Mouse (Mus musculus) midbrain, embryonic 16.5 days (tissue): ENCODE measurements at regions not wholly inside any gene's neighbourhood (a gene's known extent, or its start where the extent isn't known, plus 50 kb on each side); places are given as distances from the start of the nearest gene placed in this dataset.

ENCODE experiments used
- ATAC-seq: fragments of 200-750 bp; cut with Nextera tagmentation; 2 replicates; pipeline ENCODE4 v1.8.0; 2017; ENCODE audit warnings: moderate TSS enrichment
- H3K27ac ChIP-seq: fragments of 300-500 bp; sonication (generic); 2 replicates; pipeline ENCODE4 v1.5.1; 2014; ENCODE audit warnings: mild to moderate bottlenecking, low read length, mixed read lengths
- H3K27me3 ChIP-seq: fragments of 300-500 bp; sonication (generic); 2 replicates; pipeline ENCODE4 v1.6.1; 2014; ENCODE audit warnings: low read depth, low read length, mixed read lengths; ENCODE audit not compliant: control insufficient read depth, insufficient read depth
- H3K36me3 ChIP-seq: fragments of 300-500 bp; sonication (generic); 2 replicates; pipeline ENCODE4 v1.6.1; 2014; ENCODE audit warnings: mild to moderate bottlenecking, low read length, moderate library complexity, mixed read lengths; ENCODE audit not compliant: control insufficient read depth, insufficient read depth
- H3K4me1 ChIP-seq: fragments of 300-500 bp; sonication (generic); 2 replicates; pipeline ENCODE4 v1.6.1; 2014; ENCODE audit warnings: mild to moderate bottlenecking, low read length, mixed read lengths; ENCODE audit not compliant: control insufficient read depth, insufficient read depth
- H3K4me2 ChIP-seq: fragments of 300-500 bp; sonication (generic); 2 replicates; pipeline ENCODE4 v1.6.1; 2014; ENCODE audit warnings: mild to moderate bottlenecking, low read length, mixed read lengths
- H3K4me3 ChIP-seq: fragments of 300-500 bp; sonication (generic); 2 replicates; pipeline ENCODE4 v1.5.1; 2014; ENCODE audit warnings: low read depth, mild to moderate bottlenecking, low read length, moderate library complexity, mixed read lengths
- H3K9ac ChIP-seq: fragments of 300-500 bp; sonication (generic); 2 replicates; pipeline ENCODE4 v1.6.1; 2014; ENCODE audit warnings: low read depth, low read length, mixed read lengths
- H3K9me3 ChIP-seq: fragments of 300-500 bp; sonication (generic); replicated peaks from 2 replicates; pipeline ENCODE4 v1.6.1; 2014; ENCODE audit warnings: mild to moderate bottlenecking, low read length, mixed read lengths; ENCODE audit not compliant: control insufficient read depth, poor library complexity, severe bottlenecking
- WGBS: fragments of 180-500 bp; shearing (Covaris S2); extraction: QIAGEN DNeasy Blood & Tissue Kit; methylation state at CpG from one replicate; pipeline ENCODE4 v1.1.7; 2014; 5-methylcytosine and 5-hydroxymethylcytosine counted together

GRCm38 (mm10) chr14:114854324-114855054, 237.5 kb upstream of the Gpc5 start:
- H3K9ac ChIP-seq = no peak overlapping the region
- no peak overlapping the region for H3K4me2 ChIP-seq
- no peaks in the 10 kb centered on the region for H3K9me3 ChIP-seq
- no peaks in the 10 kb centered on the region for H3K36me3 ChIP-seq
- 26% methylated on average over 9 of the region's 9 CpGs for WGBS
- H3K27ac ChIP-seq = no peak overlapping the region
- no peak overlapping the region for H3K4me3 ChIP-seq
- peaks cover 6% of the 10 kb centered on the region for H3K4me1 ChIP-seq
- peak; percentile 68 for ATAC-seq
- H3K27me3 ChIP-seq = no peaks in the 10 kb centered on the region; the same call in 1 of the 2 replicates

GRCm38 (mm10) chr14:114855055-114855740, 236.8 kb upstream of the Gpc5 start:
- no peak for ATAC-seq
- Histone ChIP-seq H3K4me2 (no peak overlapping the region), H3K36me3 (no peaks in the 10 kb centered on the region), H3K9ac (no peak overlapping the region), H3K4me1 (peaks cover 6% of the 10 kb centered on the region), H3K9me3 (no peaks in the 10 kb centered on the region), H3K4me3 (no peak overlapping the region), H3K27me3 (no peaks in the 10 kb centered on the region; the same call in 1 of the 2 replicates), H3K27ac (no peak overlapping the region)
- WGBS = 21% methylated on average over 12 of the region's 12 CpGs

GRCm38 (mm10) chr14:114855746-114856145, 236.3 kb upstream of the Gpc5 start:
- no peaks in the 10 kb centered on the region for H3K9me3 ChIP-seq
- no peak overlapping the region for H3K27ac ChIP-seq
- no peak overlapping the region for H3K9ac ChIP-seq
- H3K4me3 ChIP-seq = no peak overlapping the region
- H3K36me3 ChIP-seq = no peaks in the 10 kb centered on the region
- H3K4me1 ChIP-seq = peaks cover 6% of the 10 kb centered on the region
- H3K4me2 ChIP-seq = no peak overlapping the region
- 45% methylated on average over 3 of the region's 3 CpGs for WGBS
- ATAC-seq = no peak
- no peaks in the 10 kb centered on the region; the same call in 1 of the 2 replicates for H3K27me3 ChIP-seq

GRCm38 (mm10) chr14:114856243-114857031, 235.6 kb upstream of the Gpc5 start:
- peak overlapping the region; percentile 28 for H3K4me2 ChIP-seq
- no peak overlapping the region for H3K4me3 ChIP-seq
- H3K4me1 ChIP-seq = peaks cover 6% of the 10 kb centered on the region
- no peak overlapping the region for H3K27ac ChIP-seq
- H3K9ac ChIP-seq = peak overlapping the region; percentile 10; the same call in 1 of the 2 replicates
- H3K27me3 ChIP-seq = no peaks in the 10 kb centered on the region; the same call in 1 of the 2 replicates
- H3K9me3 ChIP-seq = no peaks in the 10 kb centered on the region
- ATAC-seq = no peak
- H3K36me3 ChIP-seq = no peaks in the 10 kb centered on the region
- WGBS = 16% methylated on average over 18 of the region's 18 CpGs

GRCm38 (mm10) chr14:114857171-114857570, 234.8 kb upstream of the Gpc5 start:
- no peak for ATAC-seq
- H3K9me3 ChIP-seq = no peaks in the 10 kb centered on the region
- H3K9ac ChIP-seq = no peak overlapping the region
- no peak overlapping the region for H3K4me2 ChIP-seq
- 20% methylated on average over 4 of the region's 4 CpGs for WGBS
- H3K27ac ChIP-seq = no peak overlapping the region
- no peak overlapping the region for H3K4me3 ChIP-seq
- H3K27me3 ChIP-seq = no peaks in the 10 kb centered on the region; the same call in 1 of the 2 replicates
- no peaks in the 10 kb centered on the region for H3K36me3 ChIP-seq
- H3K4me1 ChIP-seq = peaks cover 6% of the 10 kb centered on the region

GRCm38 (mm10) chr14:114857689-114858088, 234.3 kb upstream of the Gpc5 start:
- Histone ChIP-seq H3K27ac (no peak overlapping the region), H3K4me1 (peaks cover 6% of the 10 kb centered on the region), H3K4me3 (no peak overlapping the region), H3K4me2 (no peak overlapping the region), H3K36me3 (no peaks in the 10 kb centered on the region), H3K9me3 (no peaks in the 10 kb centered on the region), H3K27me3 (no peaks in the 10 kb centered on the region; the same call in 1 of the 2 replicates), H3K9ac (no peak overlapping the region)
- 2% methylated on average over 7 of the region's 7 CpGs for WGBS
- no peak for ATAC-seq

DNA sequence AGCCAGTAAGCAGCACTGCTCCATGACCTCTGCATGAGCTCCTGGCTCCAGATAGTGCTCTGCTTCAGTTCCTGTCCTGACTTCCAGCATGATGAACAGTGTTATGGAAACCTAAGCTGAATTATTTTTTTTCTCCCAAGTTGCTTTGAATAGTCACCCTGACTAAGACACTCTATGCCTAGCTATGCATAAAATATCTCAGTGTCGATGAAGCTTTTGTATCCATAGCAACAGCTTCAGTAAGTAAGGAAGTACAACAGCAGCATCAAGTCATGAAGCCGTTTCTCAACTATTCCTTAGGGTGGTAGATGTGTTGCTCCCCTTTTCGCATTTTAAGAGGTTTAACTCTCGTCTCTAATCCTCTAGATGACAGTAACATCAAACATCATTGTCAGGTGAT, 228.4 kb upstream of the Gpc5 start:
- H3K4me2 ChIP-seq = no peak overlapping the region
- WGBS = 44% methylated on average over 4 of the region's 4 CpGs
- H3K9ac ChIP-seq = no peak overlapping the region
- H3K4me1 ChIP-seq = 0 out of 2 replicates have a peak, but pooled peaks cover 2% of the 10 kb centered on the region
- H3K27ac ChIP-seq = no peak overlapping the region
- no peaks in the 10 kb centered on the region for H3K27me3 ChIP-seq
- H3K36me3 ChIP-seq = no peaks in the 10 kb centered on the region
- peak; percentile 87 for ATAC-seq
- no peak overlapping the region for H3K4me3 ChIP-seq
- H3K9me3 ChIP-seq = no peaks in the 10 kb centered on the region

- H3K36me3 ChIP-seq = no peaks in the 10 kb centered on the region
- no peak overlapping the region for H3K9ac ChIP-seq
- ATAC-seq = no peak
- no peak overlapping the region for H3K4me3 ChIP-seq
- H3K4me1 ChIP-seq = 0 out of 2 replicates have a peak, but pooled peaks cover 2% of the 10 kb centered on the region
- H3K27me3 ChIP-seq = no peaks in the 10 kb centered on the region
- H3K9me3 ChIP-seq = no peaks in the 10 kb centered on the region
- WGBS = 97% methylated on average over 5 of the region's 5 CpGs
- no peak overlapping the region for H3K27ac ChIP-seq
- no peak overlapping the region for H3K4me2 ChIP-seq
Measured at GRCm38 (mm10) chr14:114864102-114864501, 227.9 kb upstream of the Gpc5 start.
